Mouse (Mus musculus) testis, adult 2 months (tissue): ENCODE measurements around the gene Arsb.

Source experiments
- CTCF ChIP-seq: fragments of 200-500 bp; IDR thresholded peaks from 2 replicates; pipeline ENCODE4 v1.5.1; 2012; ENCODE audit warnings: low read depth, mild to moderate bottlenecking, inconsistent platforms, low read length, moderate library complexity; ENCODE audit not compliant: control insufficient read depth, insufficient read depth, insufficient replicate concordance
- POLR2A ChIP-seq: fragments of 200-500 bp; IDR thresholded peaks from 2 replicates; pipeline ENCODE4 v1.6.1; 2012; ENCODE audit warnings: low read depth, mild to moderate bottlenecking, inconsistent platforms, low read length, moderate library complexity; ENCODE audit not compliant: control insufficient read depth

DNA sequence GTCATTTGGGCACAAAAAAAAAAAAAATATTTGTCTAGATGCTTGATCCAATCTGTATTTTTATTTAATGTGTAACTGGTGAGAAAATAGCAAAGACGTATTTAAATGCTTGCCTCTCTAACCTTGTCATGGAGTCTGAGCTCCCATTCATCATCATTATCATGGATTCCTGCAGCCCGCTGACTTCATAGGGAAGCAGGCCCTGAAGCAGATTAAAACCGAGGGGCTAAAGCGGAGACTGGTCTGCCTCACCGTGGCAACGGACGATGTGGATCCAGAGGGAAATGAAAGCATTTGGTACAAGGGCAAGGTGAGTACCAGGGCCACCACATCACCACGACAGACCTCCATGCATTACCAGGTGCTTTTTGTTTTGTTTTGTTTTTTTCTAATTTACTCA lies 27.3 kb upstream of the Arsb start:
- TF ChIP-seq CTCF (no peak), POLR2A (no peak)
